Comparison of ENCODE assay signal across 8 mouse cellular contexts in the genomic region with DNA sequence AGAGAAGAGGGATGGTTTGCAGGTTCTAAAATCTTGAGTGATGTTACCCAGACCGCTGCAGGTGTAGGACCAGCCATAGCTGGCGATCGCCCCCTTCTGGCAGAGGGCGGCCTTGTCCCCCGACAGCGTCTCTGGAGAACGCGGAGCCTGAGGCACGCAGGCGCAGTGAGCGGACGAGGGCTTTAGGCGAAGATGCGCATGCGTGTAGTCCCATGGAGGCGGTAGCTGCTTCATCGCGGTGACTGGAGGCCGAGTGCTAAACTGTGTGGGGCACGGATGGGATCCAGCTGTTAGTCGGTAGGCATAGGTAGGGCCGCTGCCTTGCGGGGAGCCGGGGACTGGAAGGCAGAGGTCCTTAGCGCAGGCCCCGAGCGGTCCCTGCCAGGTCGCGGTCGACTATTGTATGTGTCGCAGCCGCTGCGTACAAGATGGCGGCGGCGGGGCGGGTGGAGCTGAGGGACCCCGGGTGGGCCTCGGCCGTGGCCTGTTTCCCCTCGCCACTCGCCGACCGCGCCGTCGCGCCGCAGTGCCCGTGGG. TPM values are rescaled to one million over a fixed set of nuclear protein-coding genes. Genes with fewer than 3 reads are reported as not detected.
DNase-seq lines count a peak whose midpoint lies in the region; ATAC-seq and TF ChIP-seq lines count a peak whose summit lies in the region.

No protein-coding gene starts in this region.

- H3K4me3 ChIP-seq in gastrocnemius, adult 2 months, result peak overlapping the region; percentile 99
- H3K4me3 ChIP-seq in hindbrain, postnatal 0 days (ENCODE audit: low read length), result peak overlapping the region; percentile 75
- peak overlapping the region; percentile 90 for H3K4me3 ChIP-seq in left cerebral cortex, adult 2 months

- no peaks in the 10 kb centered on the region for H3K36me3 ChIP-seq in hindbrain, postnatal 0 days (ENCODE audit: insufficient read depth, low read length)

- peak; percentile 100 for TF ChIP-seq CTCF in gastrocnemius, adult 2 months (IDR thresholded peaks at IDR 0.05)
- peak; percentile 99 for TF ChIP-seq CTCF in hindbrain, postnatal 0 days (IDR thresholded peaks at IDR 0.05; ENCODE audit: low read depth)
- TF ChIP-seq CTCF in left cerebral cortex, adult 2 months (IDR thresholded peaks at IDR 0.05), result peak; percentile 100

- H3K9ac ChIP-seq in hindbrain, postnatal 0 days (replicated peaks; ENCODE audit: low read length), result peak overlapping the region; percentile 100

- intact Hi-C loops in gastrocnemius, adult 2 months (cut with DNase I), result loop anchor here (1.0 kb wide), 1 partner anchor 33 kb away; no protein-coding TSS in a partner anchor
- intact Hi-C loops in left cerebral cortex, adult 2 months (cut with DNase I), result loop anchor here (2.0 to 5.0 kb wide), 3 partner anchors 35 to 137 kb away; a partner anchor contains a TSS

- H3K27me3 ChIP-seq in hindbrain, postnatal 0 days (ENCODE audit: insufficient read depth, low read length), result no peaks in the 10 kb centered on the region

- peak overlapping the region; percentile 97 for H3K27ac ChIP-seq in gastrocnemius, adult 2 months
- H3K27ac ChIP-seq in hindbrain, postnatal 0 days, result peak overlapping the region; percentile 97
- H3K27ac ChIP-seq in left cerebral cortex, adult 2 months, result peak overlapping the region; percentile 97

- peak; percentile 98 for DNase-seq in ZHBTc4 (ENCODE audit: low read depth, low spot score)
- DNase-seq in gastrocnemius, adult 2 months, result peak; percentile 99
- DNase-seq in hindbrain, postnatal 0 days (ENCODE audit: low spot score), result peak; percentile 99
- peak; percentile 99 to 100 for DNase-seq in left cerebral cortex, adult 2 months (ENCODE audit: extremely low spot score in 1 of 2, low spot score in 2 of 2)
- peak; percentile 99 to 100 for DNase-seq in right cerebral cortex, adult 2 months (ENCODE audit: low spot score in 2 of 2)
- DNase-seq in urinary bladder, postnatal 14 days (ENCODE audit: low spot score), result peak; percentile 100

- no peaks in the 10 kb centered on the region for H3K4me1 ChIP-seq in hindbrain, postnatal 0 days (ENCODE audit: insufficient read depth, low read length)

- under 1% methylated on average over 49 of the region's 50 CpGs for WGBS in hindbrain, postnatal 0 days

- no peaks in the 10 kb centered on the region for H3K9me3 ChIP-seq in hindbrain, postnatal 0 days (ENCODE audit: low read length)

- peak; percentile 100 for ATAC-seq in common myeloid progenitor, adult 5-6 weeks (replicated peaks; ENCODE audit: low read depth, poor library complexity, severe bottlenecking)
- ATAC-seq in hindbrain, postnatal 0 days, result peak; percentile 98
- ATAC-seq in megakaryocyte, adult 5-6 weeks (ENCODE audit: poor library complexity, severe bottlenecking), result peak; percentile 98

- H3K4me2 ChIP-seq in hindbrain, postnatal 0 days (ENCODE audit: low read depth, low read length), result peak overlapping the region; percentile 74

RNA-seq across cellular contexts. Expression of a gene that starts 47.3 kb away (rescaled TPM):
- 139 and 144 TPM in 2 replicates for total RNA-seq in common myeloid progenitor, adult 5-6 weeks (2017)
- 10 to 100 TPM; 50.4 to 52.1 TPM for total RNA-seq in gastrocnemius, adult 2 months (2021)
- 78.9 and 91.2 TPM in 2 replicates for total RNA-seq in hindbrain, postnatal 0 days (2014; rRNA removed)
- polyA plus RNA-seq in hindbrain, postnatal 0 days (2015; fragmentation: Nextera tagmentation; extraction: Ambion mirVana), result 55.2 and 57.8 TPM in 2 replicates
- 100 to 1,000 TPM; 132 to 134 TPM for total RNA-seq in left cerebral cortex, adult 2 months (2021)
- total RNA-seq in megakaryocyte, adult 5-6 weeks (2015), result 173 and 186 TPM in 2 replicates
- total RNA-seq in megakaryocyte, adult 5-6 weeks (2017), result 175 and 190 TPM in 2 replicates

Comparison
In these comparisons a context has a peak if more than half of its experiments do, and no peak if none do; other contexts are left out.
1. Peak in every context shown above with its lines: DNase-seq, ATAC-seq, H3K4me3 ChIP-seq and H3K27ac ChIP-seq.